Mouse (Mus musculus) cerebellum, adult 11-12 months (tissue): ENCODE data around the gene Gm29554.
"Not testable (repeated sequence)": the region's sequence is repeated elsewhere in the genome, so short reads cannot be mapped to it uniquely, and the experiment has no call there.

Experiments
- DNase-seq: peaks from one replicate; pipeline ENCODE4 v3.0.0; 2022

The Gm29554 gene

DNA sequence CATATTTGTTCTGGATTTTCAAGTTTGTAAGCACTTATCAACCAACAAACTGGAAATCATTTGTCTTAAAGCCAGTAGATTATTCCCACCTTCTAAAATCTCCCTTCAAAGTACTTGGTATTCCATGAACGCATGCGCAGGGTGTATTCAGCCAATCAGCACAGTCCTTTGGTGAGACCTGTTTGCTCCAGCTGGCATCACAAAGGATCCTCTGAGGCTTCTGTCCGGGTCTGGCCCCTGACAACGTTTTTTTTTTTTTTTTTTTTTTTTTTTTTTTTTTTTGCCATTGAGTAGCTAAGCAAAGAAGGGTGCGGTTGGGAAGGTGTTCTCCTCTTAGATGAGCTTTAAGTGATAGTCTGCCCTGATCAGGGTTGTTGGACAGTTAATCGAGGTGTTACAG is at the start of gene Gm29554:
Gene Gm29554, plus strand, starts transcription at position 301 of the 400 bp plus-strand sequence.
- not testable (repeated sequence) for DNase-seq
